Mouse (Mus musculus) megakaryocyte, adult 5-6 weeks (primary cell): ENCODE data around the gene Smim12. TPM values are rescaled to one million over a fixed set of nuclear protein-coding genes. Genes with fewer than 3 reads are reported as not detected.
A peak's percentile ranks its signal among the peaks of the same experiment; 100 is the strongest.

Source experiments
- ATAC-seq: 2 replicates; pipeline ENCODE4 v1.8.0; 2016; ENCODE audit warnings: mild to moderate bottlenecking, inconsistent platforms; ENCODE audit not compliant: poor library complexity, severe bottlenecking
- total RNA-seq, 2 experiments: library from RNA; stranded (forward) in 1 of 2; stranded (reverse) in 1 of 2; fragments of 153-499, 151-499 nt in 1 of 2; fragments of 221-1000, 200-1000 nt in 1 of 2; gene quantifications; 2 replicates each; pipeline versions ENCODE4 v1.2.3 to v1.2.4; 2015 to 2017

The Smim12 gene
- total RNA-seq, 2 experiments from 2014 or later = 33.9 to 39.3 TPM

GRCm38 (mm10) chr4:127233416-127234125, 10.0 kb upstream of the Smim12 start:
- no peak for ATAC-seq

GRCm38 (mm10) chr4:127235742-127236487, 7.7 kb upstream of the Smim12 start:
- peak; percentile 88 for ATAC-seq

- ATAC-seq = no peak
Measured at GRCm38 (mm10) chr4:127236631-127237030, 7.0 kb upstream of the Smim12 start.

GRCm38 (mm10) chr4:127237271-127237670, 6.3 kb upstream of the Smim12 start:
- ATAC-seq = no peak

- ATAC-seq = peak; percentile 72
Measured at GRCm38 (mm10) chr4:127242696-127243095, 888 bp upstream of the Smim12 start.

GRCm38 (mm10) chr4:127243953-127244352, 369 bp downstream of the Smim12 start:
- ATAC-seq = peak; percentile 26

GRCm38 (mm10) chr4:127249701-127250349, 6.2 kb downstream of the Smim12 start:
- peak; percentile 100 for ATAC-seq

GRCm38 (mm10) chr4:127251963-127252585, 8.5 kb downstream of the Smim12 start:
- ATAC-seq = no peak

- no peak for ATAC-seq
Measured at GRCm38 (mm10) chr4:127256739-127257138, 13.2 kb downstream of the Smim12 start.

GRCm38 (mm10) chr4:127258186-127258897, 14.8 kb downstream of the Smim12 start:
- ATAC-seq = no peak

GRCm38 (mm10) chr4:127261601-127262000, 18.0 kb downstream of the Smim12 start:
- ATAC-seq = no peak

- ATAC-seq = no peak
Measured at GRCm38 (mm10) chr4:127263438-127264182, 20.0 kb downstream of the Smim12 start.

- no peak for ATAC-seq
Measured at GRCm38 (mm10) chr4:127264183-127264554, 20.6 kb downstream of the Smim12 start.

- no peak for ATAC-seq
Measured at GRCm38 (mm10) chr4:127278451-127279001, 34.9 kb downstream of the Smim12 start.

GRCm38 (mm10) chr4:127279241-127279640, 35.7 kb downstream of the Smim12 start:
- no peak for ATAC-seq

- no peak for ATAC-seq
Measured at GRCm38 (mm10) chr4:127286907-127287306, 43.3 kb downstream of the Smim12 start.

- ATAC-seq = no peak
Measured at GRCm38 (mm10) chr4:127289039-127289548, 45.5 kb downstream of the Smim12 start.

GRCm38 (mm10) chr4:127292631-127293030, 49.0 kb downstream of the Smim12 start:
- no peak for ATAC-seq
